Mouse (Mus musculus): ENCODE measurements around the gene Gtf3c6.

DNA sequence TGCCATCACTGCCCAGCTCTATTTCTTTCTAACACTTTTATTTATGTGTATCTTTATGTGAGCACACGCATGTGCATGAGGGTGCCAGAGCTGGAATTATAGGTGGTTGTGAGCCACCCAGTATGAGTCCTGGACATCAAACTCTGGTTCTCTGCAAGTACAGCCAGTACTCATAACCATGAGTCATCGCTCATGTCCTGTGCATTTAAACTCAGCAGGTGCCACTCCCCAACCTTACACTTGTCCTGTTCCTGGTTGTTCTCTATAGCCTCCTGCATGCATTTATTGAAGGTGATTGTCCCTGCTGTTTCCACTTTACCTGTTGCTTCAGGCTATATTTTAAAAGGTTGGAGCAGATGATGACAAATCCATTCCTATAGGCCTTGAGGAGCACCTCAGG lies 23.7 kb upstream of the Gtf3c6 start:
- TF ChIP-seq POLR2A (IDR thresholded peaks at IDR 0.05; ENCODE audit: control insufficient read depth, low read depth, low read length): no peak
- no peak for TF ChIP-seq CTCF (IDR thresholded peaks at IDR 0.05; ENCODE audit: control insufficient read depth, insufficient read depth, insufficient replicate concordance, low read depth, low read length)
